Mouse (Mus musculus) liver, embryonic 15.5 days (tissue): ENCODE data around the gene Spag7. TPM values are rescaled to one million over a fixed set of nuclear protein-coding genes. Genes with fewer than 3 reads are reported as not detected.
A peak's percentile ranks its signal among the peaks of the same experiment; 100 is the strongest.

ENCODE experiments used
- ATAC-seq: fragments of 200-750 bp; cut with Nextera tagmentation; 2 replicates; pipeline ENCODE4 v1.8.0; 2017; ENCODE audit warnings: moderate number of reproducible peaks, mild to moderate bottlenecking, moderate library complexity; ENCODE audit not compliant: insufficient read depth
- H3K27ac ChIP-seq: fragments of 300-500 bp; sonication (generic); replicated peaks from 2 replicates; pipeline ENCODE4 v1.5.1; 2015; ENCODE audit warnings: mild to moderate bottlenecking, inconsistent platforms
- H3K27me3 ChIP-seq: fragments of 300-500 bp; sonication (generic); 2 replicates; pipeline ENCODE4 v1.6.1; 2015; ENCODE audit warnings: mild to moderate bottlenecking, inconsistent platforms
- H3K36me3 ChIP-seq: fragments of 300-500 bp; sonication (generic); replicated peaks from 2 replicates; pipeline ENCODE4 v1.6.1; 2015; ENCODE audit warnings: moderate library complexity, mild to moderate bottlenecking, inconsistent platforms
- H3K4me1 ChIP-seq: fragments of 300-500 bp; sonication (generic); replicated peaks from 2 replicates; pipeline ENCODE4 v1.6.1; 2015; ENCODE audit warnings: inconsistent platforms
- H3K4me2 ChIP-seq: fragments of 300-500 bp; sonication (generic); 2 replicates; pipeline ENCODE4 v1.6.1; 2015; ENCODE audit warnings: moderate library complexity, mild to moderate bottlenecking, inconsistent platforms
- H3K4me3 ChIP-seq: fragments of 300-500 bp; sonication (generic); replicated peaks from 2 replicates; pipeline ENCODE4 v1.5.1; 2015; ENCODE audit warnings: mild to moderate bottlenecking, inconsistent platforms
- H3K9ac ChIP-seq: fragments of 300-500 bp; sonication (generic); 2 replicates; pipeline ENCODE4 v1.6.1; 2015; ENCODE audit warnings: moderate library complexity, mild to moderate bottlenecking, inconsistent platforms
- H3K9me3 ChIP-seq: fragments of 300-500 bp; sonication (generic); replicated peaks from 2 replicates; pipeline ENCODE4 v1.6.1; 2016; ENCODE audit warnings: inconsistent platforms
- WGBS: fragments of 180-500 bp; shearing (Covaris S2); methylation state at CpG from one replicate; pipeline ENCODE4 v1.1.7; 2015; ENCODE audit warnings: mixed read lengths; ENCODE audit not compliant: insufficient replicate concordance; 5-methylcytosine and 5-hydroxymethylcytosine counted together
- polyA plus RNA-seq: library from polyadenylated mRNA; unstranded; fragments of >200 nt; fragmentation: Nextera tagmentation; extraction: Ambion mirVana; gene quantifications from 2 replicates; pipeline ENCODE4 v1.2.1, GENCODE M21; 2015

The Spag7 gene
- polyA plus RNA-seq, 1 experiment from 2014 or later, result 55.1 TPM

GRCm38 (mm10) chr11:70699722-70700556 is 30.7 kb upstream of the Spag7 start, which contains the start of the genes Inca1 and Kif1c:
Gene Inca1 (minus strand): TSS chr11:70700155.
Gene Kif1c (plus strand): TSS chr11:70700548.
- peak; percentile 92 for ATAC-seq
- WGBS, result 2% methylated on average over 68 of the region's 69 CpGs
- Histone ChIP-seq H3K4me2 (peak within 1 kb of the TSS; percentile 95), H3K4me3 (peak within 1 kb of the TSS; percentile 75), H3K9me3 (no peaks in the 10 kb centered on the region), H3K4me1 (peaks cover 27% of the 10 kb centered on the region), H3K27ac (peak within 1 kb of the TSS; percentile 84), H3K36me3 (peaks cover 8% of the 10 kb centered on the region; the same call in 1 of the 2 replicates), H3K9ac (peak within 1 kb of the TSS; percentile 67), H3K27me3 (peaks cover 56% of the 10 kb centered on the region)

GRCm38 (mm10) chr11:70699051-70699450 is 29.8 kb upstream of the Spag7 start:
- H3K4me1 ChIP-seq, result peaks cover 27% of the 10 kb centered on the region
- H3K9me3 ChIP-seq, result no peaks in the 10 kb centered on the region
- peak overlapping the region; percentile 95 for H3K4me2 ChIP-seq
- WGBS, result 51% methylated on average over 2 of the region's 2 CpGs
- no peak overlapping the region for H3K27ac ChIP-seq
- ATAC-seq, result no peak
- peaks cover 56% of the 10 kb centered on the region for H3K27me3 ChIP-seq
- H3K9ac ChIP-seq, result no peak overlapping the region
- H3K4me3 ChIP-seq, result no peak overlapping the region
- H3K36me3 ChIP-seq, result no peaks in the 10 kb centered on the region

DNA sequence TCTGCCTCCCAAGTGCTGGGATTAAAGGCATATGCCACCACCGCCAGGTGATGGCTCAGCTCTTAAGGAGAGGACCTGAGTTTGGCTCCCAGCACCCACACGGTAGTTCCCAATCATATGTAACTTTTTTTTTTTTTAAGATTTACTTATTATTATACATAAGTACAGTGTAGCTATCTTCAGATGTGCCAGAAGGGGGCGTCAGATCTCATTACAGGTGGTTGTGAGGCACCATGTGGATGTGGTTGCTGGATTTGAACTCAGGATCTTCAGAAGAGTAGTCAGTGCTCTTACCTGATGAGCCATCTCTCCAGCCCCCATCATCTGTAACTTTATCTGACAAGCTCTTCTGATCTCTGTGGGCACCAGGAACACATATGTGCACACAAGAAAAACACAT is 28.2 kb upstream of the Spag7 start:
- WGBS, result 63% methylated on average over 3 of the region's 3 CpGs

DNA sequence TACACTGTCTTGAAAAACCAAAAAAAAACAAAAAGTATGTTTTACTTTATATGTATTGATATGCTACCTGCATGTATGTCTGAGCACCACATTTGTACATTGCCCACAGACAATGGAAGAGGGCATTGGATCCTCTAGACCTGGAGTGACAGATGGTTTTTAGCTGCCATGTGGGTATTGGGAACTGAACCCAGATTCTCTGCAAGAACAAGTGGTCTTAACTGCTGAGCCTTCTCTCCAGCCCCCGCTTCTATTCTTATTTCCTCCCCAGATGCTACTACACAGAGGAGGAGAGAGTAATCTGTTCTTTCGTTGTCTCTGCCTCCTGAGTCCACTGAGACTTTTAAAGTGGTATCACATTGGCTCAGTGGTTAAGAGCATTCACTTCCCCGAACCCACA is 24.3 kb upstream of the Spag7 start:
- peaks cover 35% of the 10 kb centered on the region for H3K27me3 ChIP-seq
- H3K27ac ChIP-seq, result no peak overlapping the region
- 43% methylated on average over 3 of the region's 3 CpGs for WGBS
- H3K9ac ChIP-seq, result no peak overlapping the region
- no peak overlapping the region for H3K4me3 ChIP-seq
- no peaks in the 10 kb centered on the region for H3K9me3 ChIP-seq
- 0 out of 2 replicates have a peak, but pooled peaks cover 5% of the 10 kb centered on the region for H3K4me1 ChIP-seq
- no peak for ATAC-seq
- H3K36me3 ChIP-seq, result no peaks in the 10 kb centered on the region
- H3K4me2 ChIP-seq, result no peak overlapping the region

More for the DNA sequence above, 28.2 kb upstream of the Spag7 start:
- Histone ChIP-seq H3K27ac (no peak overlapping the region), H3K9me3 (no peaks in the 10 kb centered on the region), H3K36me3 (no peaks in the 10 kb centered on the region), H3K9ac (no peak overlapping the region), H3K4me3 (no peak overlapping the region), H3K4me1 (peaks cover 23% of the 10 kb centered on the region), H3K27me3 (peaks cover 56% of the 10 kb centered on the region), H3K4me2 (no peak overlapping the region)
- no peak for ATAC-seq

- H3K9ac ChIP-seq, result no peak overlapping the region
- no peaks in the 10 kb centered on the region for H3K36me3 ChIP-seq
- ATAC-seq, result no peak
- H3K27ac ChIP-seq, result no peak overlapping the region
- peaks cover 27% of the 10 kb centered on the region for H3K4me1 ChIP-seq
- no peak overlapping the region for H3K4me3 ChIP-seq
- 0 out of 2 replicates have a peak, but pooled peaks cover 13% of the 10 kb centered on the region for H3K27me3 ChIP-seq
- no peak overlapping the region for H3K4me2 ChIP-seq
- H3K9me3 ChIP-seq, result no peaks in the 10 kb centered on the region
- 49% methylated on average over 4 of the region's 4 CpGs for WGBS
These were observed 20.4 kb upstream of the Spag7 start for GRCm38 (mm10) chr11:70689578-70689977.

DNA sequence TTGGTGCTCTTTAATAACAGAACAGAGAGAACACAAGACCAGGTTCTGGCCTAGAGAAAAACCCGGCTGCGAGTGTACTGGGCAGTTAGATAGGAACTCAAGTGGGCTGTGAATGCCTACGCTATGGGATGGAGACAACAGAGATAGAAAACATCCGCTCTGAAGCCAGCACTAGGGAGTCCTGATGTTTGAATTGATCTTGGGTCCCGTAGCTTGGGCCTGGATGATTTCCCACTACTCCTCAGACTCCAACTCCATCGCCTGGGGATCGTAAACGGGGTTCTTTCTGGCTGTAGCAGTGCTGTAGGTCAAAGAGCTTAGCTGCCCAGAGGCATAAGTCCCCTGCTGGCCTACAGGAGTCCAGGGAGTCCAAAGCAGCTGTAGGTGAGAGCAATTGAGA is 19.2 kb upstream of the Spag7 start:
- no peak for ATAC-seq
- peaks cover 27% of the 10 kb centered on the region for H3K4me1 ChIP-seq
- 30% methylated on average over 8 of the region's 8 CpGs for WGBS
- H3K4me2 ChIP-seq, result peak overlapping the region; percentile 89
- peak overlapping the region; percentile 76; the same call in 1 of the 2 replicates for H3K9ac ChIP-seq
- H3K4me3 ChIP-seq, result peak overlapping the region; percentile 74
- peak overlapping the region; percentile 76 for H3K27ac ChIP-seq
- H3K9me3 ChIP-seq, result no peaks in the 10 kb centered on the region
- 0 out of 2 replicates have a peak, but pooled peaks cover 1% of the 10 kb centered on the region for H3K36me3 ChIP-seq
- 0 out of 2 replicates have a peak, but pooled peaks cover 13% of the 10 kb centered on the region for H3K27me3 ChIP-seq

DNA sequence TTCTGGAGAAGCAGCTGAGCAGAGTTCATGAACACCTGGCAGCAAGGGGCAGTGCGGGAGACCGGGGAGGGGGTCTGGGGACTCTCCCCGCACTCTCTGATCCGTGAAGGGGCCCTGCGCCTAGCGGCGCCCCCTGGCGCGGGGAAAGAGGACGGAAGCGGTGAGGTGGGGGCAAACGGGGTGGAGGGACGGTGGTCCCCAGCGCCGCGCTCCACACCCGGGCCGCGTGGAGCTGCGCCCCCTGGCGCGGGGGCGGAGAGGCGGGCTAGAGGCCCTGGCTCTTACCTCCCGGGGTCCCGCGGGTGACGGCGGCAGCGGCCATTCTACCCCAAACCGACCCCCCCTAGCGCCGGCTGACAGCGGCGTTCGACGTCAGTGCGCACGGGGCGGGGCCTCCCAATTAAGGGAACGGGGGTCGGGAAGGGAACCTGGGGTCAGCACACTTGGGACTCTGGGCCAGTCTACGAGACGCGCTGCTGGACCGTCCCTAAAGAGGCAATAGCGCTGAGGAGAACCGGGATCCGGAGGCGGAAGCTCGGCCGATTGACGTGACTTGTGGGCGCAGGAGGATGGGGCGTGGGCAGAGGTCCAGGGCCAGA is 18.5 kb upstream of the Spag7 start, which contains the start of gene Camta2:
Camta2 (minus strand) TSS at position 505 of the 599 bp plus-strand sequence.
- Histone ChIP-seq H3K4me1 (peaks cover 29% of the 10 kb centered on the region), H3K27me3 (0 out of 2 replicates have a peak, but pooled peaks cover 12% of the 10 kb centered on the region), H3K36me3 (peaks cover 8% of the 10 kb centered on the region), H3K9me3 (no peaks in the 10 kb centered on the region), H3K9ac (peak within 1 kb of the TSS; percentile 76), H3K4me2 (peak within 1 kb of the TSS; percentile 89), H3K27ac (peak within 1 kb of the TSS; percentile 76), H3K4me3 (peak within 1 kb of the TSS; percentile 74)
- peak; percentile 62 for ATAC-seq
- under 1% methylated on average over 55 of the region's 55 CpGs for WGBS

GRCm38 (mm10) chr11:70686901-70687566 is 17.8 kb upstream of the Spag7 start:
- H3K4me3 ChIP-seq, result peak overlapping the region; percentile 74
- H3K27ac ChIP-seq, result peak overlapping the region; percentile 76
- 1% methylated on average over 16 of the region's 16 CpGs for WGBS
- peaks cover 36% of the 10 kb centered on the region for H3K4me1 ChIP-seq
- H3K9me3 ChIP-seq, result no peaks in the 10 kb centered on the region
- peaks cover 10% of the 10 kb centered on the region for H3K36me3 ChIP-seq
- no peak for ATAC-seq
- peak overlapping the region; percentile 76 for H3K9ac ChIP-seq
- peak overlapping the region; percentile 89 for H3K4me2 ChIP-seq
- 0 out of 2 replicates have a peak, but pooled peaks cover 7% of the 10 kb centered on the region for H3K27me3 ChIP-seq

- H3K4me3 ChIP-seq, result no peak overlapping the region
- 62% methylated on average over 5 of the region's 5 CpGs for WGBS
- ATAC-seq, result no peak
- H3K36me3 ChIP-seq, result peaks cover 19% of the 10 kb centered on the region
- no peak overlapping the region for H3K4me2 ChIP-seq
- H3K4me1 ChIP-seq, result peaks cover 47% of the 10 kb centered on the region
- H3K27ac ChIP-seq, result no peak overlapping the region
- H3K9ac ChIP-seq, result no peak overlapping the region
- no peaks in the 10 kb centered on the region for H3K27me3 ChIP-seq
- no peaks in the 10 kb centered on the region for H3K9me3 ChIP-seq
These were observed 14.4 kb upstream of the Spag7 start for GRCm38 (mm10) chr11:70683640-70684039.

GRCm38 (mm10) chr11:70681897-70682581 is 12.8 kb upstream of the Spag7 start:
- Histone ChIP-seq H3K9me3 (no peaks in the 10 kb centered on the region), H3K36me3 (peaks cover 19% of the 10 kb centered on the region), H3K4me2 (no peak overlapping the region), H3K9ac (no peak overlapping the region), H3K27me3 (no peaks in the 10 kb centered on the region), H3K4me1 (peaks cover 34% of the 10 kb centered on the region), H3K4me3 (no peak overlapping the region), H3K27ac (no peak overlapping the region)
- no peak for ATAC-seq
- 54% methylated on average over 11 of the region's 11 CpGs for WGBS
